Mouse (Mus musculus): Measurements from ENCODE around the gene Il1r2.

GRCm38 (mm10) chr1:40128481-40128880 lies 54.6 kb downstream of the Il1r2 start:
- TF ChIP-seq CTCF (IDR thresholded peaks at IDR 0.05; ENCODE audit: borderline replicate concordance, insufficient read depth, low read length) (no peak), POLR2A (IDR thresholded peaks at IDR 0.05; ENCODE audit: low read depth, low read length) (no peak)

Measured in embryonic fibroblast, embryonic 13.5 days (primary cell).